ENCODE assay signal across 19 mouse cellular contexts in the genomic region with DNA sequence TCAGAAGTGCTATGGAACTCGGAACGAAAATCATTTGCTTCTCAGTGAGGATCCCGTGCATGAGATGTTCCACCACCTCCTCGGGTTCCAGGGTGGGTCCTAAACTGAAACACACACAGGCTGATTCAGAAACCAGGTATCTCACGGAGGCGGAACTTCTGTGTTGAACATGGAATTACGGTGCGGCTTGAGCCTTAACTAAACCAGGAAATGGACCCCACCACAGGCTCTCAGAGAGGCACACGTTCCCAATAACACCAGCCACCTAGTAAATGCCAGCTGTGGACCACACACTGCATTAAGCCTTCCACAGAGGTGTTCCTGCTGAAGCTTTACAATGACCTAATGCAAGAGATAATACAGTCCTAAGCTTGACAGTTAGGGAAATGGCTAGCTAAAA. TPM values are rescaled to one million over a fixed set of nuclear protein-coding genes. Genes with fewer than 3 reads are reported as not detected.
"Had no signal": no experiment of that assay in that cellular context is flagged by ENCODE, and none has a peak within 500 bp of the region (broad histone marks: within the 10 kb centered on the region; RNA-seq: fewer than 3 reads in every experiment).

No protein-coding gene starts in this region.

- H3K27me3 ChIP-seq: midbrain, embryonic 12.5 days; neural tube, embryonic 12.5 days had no signal

- H3K36me3 ChIP-seq: midbrain, embryonic 10.5 days; midbrain, embryonic 12.5 days; neural tube, embryonic 12.5 days had no signal

- H3K9ac ChIP-seq: lung, embryonic 14.5 days; midbrain, embryonic 12.5 days; neural tube, embryonic 12.5 days had no signal

- H3K9me3 ChIP-seq: midbrain, embryonic 10.5 days; midbrain, embryonic 12.5 days; neural tube, embryonic 12.5 days had no signal

- H3K4me2 ChIP-seq: lung, embryonic 14.5 days; midbrain, embryonic 12.5 days; neural tube, embryonic 12.5 days had no signal

- H3K4me3 ChIP-seq: midbrain, embryonic 10.5 days; midbrain, embryonic 12.5 days; myocyte; neural tube, embryonic 12.5 days had no signal

- H3K27ac ChIP-seq: midbrain, embryonic 10.5 days; midbrain, embryonic 12.5 days; neural tube, embryonic 12.5 days had no signal

- ATAC-seq: midbrain, embryonic 16.5 days had no signal

- H3K4me1 ChIP-seq: midbrain, embryonic 10.5 days; midbrain, embryonic 12.5 days; neural tube, embryonic 12.5 days had no signal

- DNase-seq: lung, adult 18-20 months; lung, embryonic 14.5 days; lung, postnatal 10 days; lung, postnatal 4 days; midbrain, embryonic 14.5 days; retina, postnatal 1 day; right cerebral cortex, adult 18-20 months; right cerebral cortex, postnatal 25 days; right cerebral cortex, postnatal 4 days; spleen, adult 18-20 months; thymus, adult 18-20 months had no signal

RNA-seq across cellular contexts. Expression of gene Hsd17b13, which starts 15.6 kb away (rescaled TPM):
- total RNA-seq: megakaryocyte, adult 5-6 weeks; megakaryocyte-erythroid progenitor cell, adult 5-6 weeks had no signal
- polyA plus RNA-seq: midbrain, embryonic 10.5 days; midbrain, embryonic 12.5 days; midbrain, embryonic 14.5 days; midbrain, embryonic 16.5 days; neural tube, embryonic 12.5 days; neural tube, embryonic 14.5 days had no signal
